Mouse (Mus musculus): ENCODE results near the gene Synj2.

- TF ChIP-seq CTCF (IDR thresholded peaks at IDR 0.05; ENCODE audit: low read depth, low read length) (no peak), GATA1 (IDR thresholded peaks at IDR 0.05; ENCODE audit: borderline replicate concordance, low read length) (no peak)
These were observed 8.9 kb upstream of the Synj2 start for GRCm38 (mm10) chr17:5932161-5932560.
